Mouse (Mus musculus) embryo, embryonic 10 days (tissue): ENCODE data around the gene Znrd1.
"Not testable (repeated sequence)": the region's sequence is repeated elsewhere in the genome, so short reads cannot be mapped to it uniquely, and the experiment has no call there.

Experiments
- DNase-seq: peaks from one replicate; pipeline ENCODE4 v3.0.0-alpha.2; 2015; ENCODE audit warnings: low spot score

Znrd1 gene

GRCm38 (mm10) chr17:36957999-36958743, at the start of gene Znrd1, which contains the start of gene Znrd1as:
Gene Znrd1 (minus strand): TSS chr17:36958559.
Gene Znrd1as (plus strand): TSS chr17:36958592.
- DNase-seq: peak; percentile 99

DNA sequence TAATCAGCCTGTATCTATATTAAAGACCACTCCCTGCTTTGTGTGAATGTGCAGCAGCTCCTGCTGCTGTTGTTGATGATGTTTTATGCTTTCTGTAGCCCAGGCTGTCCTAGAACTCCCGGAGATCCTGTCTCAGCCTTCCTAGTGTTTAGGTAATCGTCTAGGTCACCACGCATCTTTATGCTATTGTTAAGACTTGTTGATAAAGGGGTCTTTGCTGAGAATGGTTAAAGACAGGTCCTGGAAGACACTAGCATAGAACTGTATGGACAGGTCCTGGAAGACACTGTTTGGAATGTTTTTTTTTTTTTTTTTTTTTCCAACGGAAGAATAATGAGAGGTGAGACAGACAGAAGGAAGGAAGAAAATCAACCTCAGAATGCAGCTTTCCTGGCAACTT, 45.0 kb upstream of the Znrd1 start:
- no peak for DNase-seq

- DNase-seq: peak; percentile 92
These were observed 44.3 kb upstream of the Znrd1 start for GRCm38 (mm10) chr17:37002364-37003330.

DNA sequence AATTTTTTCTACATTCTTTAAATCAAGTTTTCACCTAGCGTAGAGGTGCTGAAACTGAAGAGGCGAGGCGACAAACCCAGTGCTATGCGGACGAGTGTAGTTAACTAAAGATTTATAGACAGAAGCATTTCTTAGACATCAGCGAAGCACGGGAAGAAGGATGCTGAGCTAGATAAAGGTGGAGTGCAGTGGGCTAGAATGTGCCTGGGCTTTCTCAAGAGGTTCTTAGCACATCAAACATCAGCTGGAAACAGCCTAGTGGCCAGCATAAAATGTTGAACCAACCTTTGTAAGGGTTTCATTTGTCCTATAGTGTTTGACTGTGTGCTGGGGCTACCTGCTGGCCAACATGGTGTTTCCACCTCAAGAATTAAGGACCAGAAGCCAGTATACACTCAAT, 42.5 kb upstream of the Znrd1 start, which contains the start of gene Zfp57:
TSS of gene Zfp57 (plus strand) at position 301 of the 400 bp plus-strand sequence.
- no peak for DNase-seq

- no peak for DNase-seq
These were observed 40.1 kb upstream of the Znrd1 start for GRCm38 (mm10) chr17:36998477-36998876.

- peak; percentile 96 for DNase-seq
These were observed 38.8 kb upstream of the Znrd1 start for GRCm38 (mm10) chr17:36997033-36997735.

DNA sequence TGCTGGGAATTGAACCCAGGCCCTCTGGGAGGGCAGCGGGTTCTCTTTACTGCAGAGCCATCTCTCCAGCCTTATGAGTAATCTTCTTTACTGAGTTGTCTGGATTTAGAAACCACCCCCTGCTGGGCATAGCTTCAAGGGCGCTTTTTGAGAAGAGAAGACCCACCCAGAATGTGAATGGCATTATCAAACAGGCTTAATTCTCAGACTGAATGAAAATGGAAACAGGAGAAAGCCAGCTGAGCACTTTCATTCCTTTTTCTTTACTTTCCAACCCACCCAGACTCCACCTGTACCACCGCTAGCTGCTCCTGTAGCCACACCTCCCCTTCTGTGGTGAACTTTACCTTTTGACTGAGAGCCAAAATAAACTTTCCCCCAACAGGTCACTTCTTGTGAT, 37.1 kb upstream of the Znrd1 start:
- DNase-seq: no peak

GRCm38 (mm10) chr17:36994528-36994927, 36.2 kb upstream of the Znrd1 start:
- DNase-seq: no peak

GRCm38 (mm10) chr17:36993770-36994325, 35.5 kb upstream of the Znrd1 start:
- DNase-seq: no peak

DNA sequence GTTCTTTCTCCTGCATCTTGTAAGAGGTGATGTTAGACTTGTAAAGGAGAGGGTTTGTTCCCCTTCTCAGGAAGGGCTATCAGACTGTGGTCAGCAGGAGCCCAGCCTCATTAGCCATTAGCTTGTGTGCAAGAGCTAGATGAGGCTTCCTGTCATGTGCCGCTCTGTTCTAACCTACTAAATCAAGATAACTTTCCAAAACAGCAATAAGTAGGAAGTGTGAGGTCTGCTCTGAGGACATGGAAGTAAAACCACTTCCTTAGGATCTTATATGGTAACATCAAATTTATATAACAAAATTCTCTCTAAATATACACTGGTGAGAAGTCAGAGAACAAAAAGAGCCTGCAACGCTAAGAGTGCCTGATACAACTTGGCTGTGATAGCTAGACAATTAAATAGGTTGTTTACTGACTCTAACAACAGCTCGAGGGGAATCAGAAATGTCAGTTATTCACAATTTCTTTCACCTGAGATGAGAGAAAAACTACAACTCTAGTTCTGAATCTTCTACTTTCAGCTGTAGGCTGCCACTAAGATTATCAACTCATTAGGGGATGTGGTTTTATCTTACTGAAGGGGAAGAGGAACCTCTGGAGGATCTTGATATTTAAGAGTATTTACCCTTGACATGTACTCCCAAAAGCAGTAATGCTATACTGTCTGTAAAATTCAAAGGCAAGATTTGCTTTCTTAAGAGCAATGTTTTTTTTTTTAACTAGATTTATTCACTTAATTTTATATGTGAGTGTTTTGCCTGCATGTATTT, 34.2 kb upstream of the Znrd1 start:
- no peak for DNase-seq

- DNase-seq: not testable (repeated sequence)
These were observed 32.3 kb upstream of the Znrd1 start for GRCm38 (mm10) chr17:36990630-36991029.

GRCm38 (mm10) chr17:36989437-36989836, 31.1 kb upstream of the Znrd1 start, which contains the start of gene H2-M5:
Gene H2-M5 (minus strand): TSS chr17:36989537.
- no peak for DNase-seq

DNA sequence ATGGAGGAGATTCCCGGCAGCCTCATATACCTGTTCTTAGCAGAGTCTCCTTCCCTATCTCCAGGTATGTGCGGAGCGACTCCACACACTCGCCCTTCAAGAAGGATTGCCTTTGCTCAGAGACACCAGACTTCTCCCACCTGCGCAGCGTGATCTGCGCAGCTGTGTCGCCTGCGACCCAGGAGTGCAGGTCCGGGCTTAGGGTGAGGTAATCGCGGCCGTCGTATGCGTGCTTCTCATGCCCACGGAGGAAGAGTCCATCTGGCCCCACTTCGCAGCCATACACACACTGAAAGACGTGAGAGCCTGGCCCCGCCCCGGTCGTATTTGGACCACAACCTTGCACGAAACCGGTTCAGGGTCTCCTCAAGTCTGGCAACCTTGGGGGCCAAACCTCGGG, 30.1 kb upstream of the Znrd1 start:
- no peak for DNase-seq

DNA sequence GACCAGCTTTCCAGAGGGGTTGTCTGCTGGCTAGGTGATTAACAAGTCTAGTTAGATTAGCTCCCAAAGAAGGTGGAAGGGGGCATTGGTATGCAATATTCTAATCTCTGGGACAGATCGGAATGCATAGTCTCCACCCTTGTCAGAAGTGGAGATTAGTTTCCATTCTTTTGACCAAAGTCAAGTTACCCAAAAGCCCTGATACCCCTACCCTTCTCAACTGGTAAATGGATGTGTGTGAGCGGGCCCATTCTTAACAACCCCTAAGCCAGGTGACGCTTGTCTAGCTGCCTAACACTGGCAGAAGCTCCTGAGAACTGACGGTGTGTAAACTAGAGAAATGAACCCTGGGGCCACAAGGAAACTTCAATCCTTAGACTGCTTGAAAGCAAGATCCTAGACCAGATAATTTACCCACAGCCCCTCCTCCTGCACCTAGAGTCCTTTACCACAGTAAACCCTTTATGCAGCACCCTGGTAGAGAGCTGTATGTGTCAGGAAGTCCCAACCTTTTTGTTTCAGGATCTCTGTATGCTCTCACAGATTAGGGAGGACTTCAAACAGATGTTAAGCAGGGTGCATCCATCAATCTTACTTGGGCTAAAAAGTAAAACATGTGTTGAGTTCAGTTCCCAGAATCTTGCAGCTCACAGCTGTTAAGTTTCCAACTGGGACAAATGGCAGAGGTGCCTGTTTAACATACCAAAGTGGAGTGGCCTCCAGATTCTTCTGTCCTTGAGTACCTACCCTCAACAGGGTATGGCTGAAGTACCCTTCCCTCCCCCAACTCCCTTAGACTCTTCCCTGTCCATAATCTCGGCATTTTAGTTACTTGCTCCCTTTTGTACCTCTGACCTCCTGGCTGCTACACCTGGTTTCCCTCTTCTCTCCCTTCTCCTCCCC, 24.1 kb upstream of the Znrd1 start:
- peak; percentile 7 for DNase-seq

- DNase-seq: peak; percentile 37
These were observed 23.5 kb upstream of the Znrd1 start for GRCm38 (mm10) chr17:36981845-36982244.

- DNase-seq: no peak
These were observed 23.0 kb upstream of the Znrd1 start, which contains the start of gene 2410137M14Rik for GRCm38 (mm10) chr17:36981221-36981813. Gene 2410137M14Rik (minus strand): TSS chr17:36981237.

DNA sequence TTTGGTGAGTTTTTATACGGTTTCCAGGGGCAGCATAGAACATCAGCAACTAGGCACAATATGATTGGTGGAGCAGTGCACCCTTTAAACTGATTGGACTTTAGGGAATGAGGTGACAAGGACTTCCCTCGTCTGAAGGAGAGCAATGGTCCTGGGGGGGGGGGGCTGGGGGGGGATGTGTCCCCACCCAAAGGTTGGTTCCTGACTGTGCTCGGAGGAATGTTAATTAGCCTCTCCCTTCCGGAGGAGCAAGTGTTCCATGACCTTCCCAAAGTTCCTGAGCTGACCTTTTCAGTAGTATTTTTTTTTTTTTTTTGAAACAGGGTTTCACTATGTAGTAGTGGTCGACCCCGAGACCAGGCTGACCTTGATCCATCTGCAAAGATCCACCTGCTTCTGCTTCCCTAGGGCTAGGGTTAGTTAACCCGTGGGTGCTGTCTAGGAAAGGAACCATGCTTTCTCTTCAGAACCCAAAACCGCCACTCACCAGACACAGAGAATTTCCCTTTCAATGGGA, 15.0 kb upstream of the Znrd1 start:
- DNase-seq: no peak

DNA sequence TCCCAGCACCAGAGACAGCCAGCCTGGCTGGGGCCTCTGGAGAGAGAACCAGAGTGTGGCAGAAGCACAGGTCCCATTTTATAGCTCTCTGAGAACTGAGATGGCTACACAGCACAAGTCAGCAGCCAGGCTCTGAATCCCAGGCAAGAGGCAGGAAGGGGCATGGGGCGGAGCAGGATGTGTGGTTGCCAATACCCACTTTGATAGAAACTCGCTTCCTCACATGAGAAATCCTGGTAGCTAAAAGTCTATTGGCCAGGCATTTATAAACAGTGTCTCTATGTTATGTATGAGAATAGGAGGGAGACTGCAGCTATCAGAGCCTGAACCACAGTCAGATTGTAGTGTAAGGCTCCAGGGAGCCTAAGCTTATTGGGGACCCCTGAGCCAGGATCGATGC, 14.4 kb upstream of the Znrd1 start:
- no peak for DNase-seq

- no peak for DNase-seq
These were observed 13.0 kb upstream of the Znrd1 start for GRCm38 (mm10) chr17:36971172-36971850.
